Mouse (Mus musculus) CD4-positive, CD25-positive, alpha-beta regulatory T cell, adult 4 months (primary cell): ENCODE data around the gene Tdrd6. TPM values are rescaled to one million over a fixed set of nuclear protein-coding genes. Genes with fewer than 3 reads are reported as not detected.
A peak's percentile ranks its signal among the peaks of the same experiment; 100 is the strongest.

ENCODE experiments used
- ATAC-seq: one replicate; pipeline ENCODE4 v1.8.0; 2017
- polyA plus RNA-seq, 2 experiments: library from polyadenylated mRNA; unstranded; fragments of 100-300 nt; shearing (Covaris generic); gene quantifications; one replicate each; pipeline ENCODE4 v1.2.1; 2017

Gene Tdrd6
- polyA plus RNA-seq: not detected

- no peak for ATAC-seq
Observed at GRCm38 (mm10) chr17:43629496-43630426, at the start of gene Tdrd6. TSS of gene Tdrd6 (minus strand) at chr17:43630299.

- no peak for ATAC-seq
Observed at GRCm38 (mm10) chr17:43677317-43677716, 47.2 kb upstream of the Tdrd6 start.

- no peak for ATAC-seq
Observed at GRCm38 (mm10) chr17:43676241-43676640, 46.1 kb upstream of the Tdrd6 start.

GRCm38 (mm10) chr17:43675228-43675627, 45.1 kb upstream of the Tdrd6 start:
- no peak for ATAC-seq

GRCm38 (mm10) chr17:43671907-43672306, 41.8 kb upstream of the Tdrd6 start:
- no peak for ATAC-seq

GRCm38 (mm10) chr17:43669145-43669695, 39.1 kb upstream of the Tdrd6 start:
- ATAC-seq: no peak

GRCm38 (mm10) chr17:43667290-43667843, 37.3 kb upstream of the Tdrd6 start, which contains the start of gene Cyp39a1:
TSS of gene Cyp39a1 (plus strand) at chr17:43667425.
- ATAC-seq: no peak

- ATAC-seq: peak; percentile 99
Observed at GRCm38 (mm10) chr17:43666576-43667289, 36.6 kb upstream of the Tdrd6 start, which contains the start of gene Slc25a27. TSS of gene Slc25a27 (minus strand) at chr17:43667214.

GRCm38 (mm10) chr17:43651314-43652046, 21.4 kb upstream of the Tdrd6 start:
- no peak for ATAC-seq

GRCm38 (mm10) chr17:43649641-43650436, 19.7 kb upstream of the Tdrd6 start:
- peak; percentile 45 for ATAC-seq

- no peak for ATAC-seq
Observed at GRCm38 (mm10) chr17:43646925-43647324, 16.8 kb upstream of the Tdrd6 start.

- ATAC-seq: no peak
Observed at GRCm38 (mm10) chr17:43645136-43645535, 15.0 kb upstream of the Tdrd6 start.

GRCm38 (mm10) chr17:43644375-43644774, 14.3 kb upstream of the Tdrd6 start:
- no peak for ATAC-seq

GRCm38 (mm10) chr17:43643191-43643590, 13.1 kb upstream of the Tdrd6 start:
- no peak for ATAC-seq

GRCm38 (mm10) chr17:43640825-43641224, 10.7 kb upstream of the Tdrd6 start:
- ATAC-seq: no peak

- ATAC-seq: no peak
Observed at GRCm38 (mm10) chr17:43637146-43637545, 7.0 kb upstream of the Tdrd6 start.

GRCm38 (mm10) chr17:43630427-43630760, 295 bp upstream of the Tdrd6 start:
- ATAC-seq: no peak

- no peak for ATAC-seq
Observed at GRCm38 (mm10) chr17:43629026-43629495, 1.0 kb downstream of the Tdrd6 start.

GRCm38 (mm10) chr17:43628246-43628645, 1.9 kb downstream of the Tdrd6 start:
- no peak for ATAC-seq

- no peak for ATAC-seq
Observed at GRCm38 (mm10) chr17:43622076-43622475, 8.0 kb downstream of the Tdrd6 start.

- no peak for ATAC-seq
Observed at GRCm38 (mm10) chr17:43619156-43619555, 10.9 kb downstream of the Tdrd6 start.
